Mouse (Mus musculus) C2C12 (cell line): ENCODE measurements around the gene Snx29. TPM values are rescaled to one million over a fixed set of nuclear protein-coding genes. Genes with fewer than 3 reads are reported as not detected.
A peak's percentile ranks its signal among the peaks of the same experiment; 100 is the strongest.

Experiments used
- H3K27me3 ChIP-seq: one replicate; pipeline ENCODE4 v1.6.1; 2011; ENCODE audit not compliant: control insufficient read depth, insufficient read depth, insufficient read length
- H3K36me3 ChIP-seq: one replicate; pipeline ENCODE4 v1.6.1; 2011; ENCODE audit not compliant: control insufficient read depth, insufficient read depth
- H3K4me3 ChIP-seq: one replicate; pipeline ENCODE4 v1.5.1; 2011; ENCODE audit warnings: mild to moderate bottlenecking, control low read depth; ENCODE audit not compliant: poor library complexity, insufficient read depth, severe bottlenecking
- H3K79me2 ChIP-seq: one replicate; pipeline ENCODE4 v1.6.1; 2011; ENCODE audit not compliant: control insufficient read depth, insufficient read depth
- H3K79me3 ChIP-seq: one replicate; pipeline ENCODE4 v1.6.1; 2011; ENCODE audit warnings: low read depth, control low read depth
- H3ac ChIP-seq: one replicate; pipeline ENCODE3; 2011; ENCODE audit warnings: low read depth; ENCODE audit not compliant: control insufficient read depth, insufficient read length
- CEBPB ChIP-seq: IDR thresholded peaks from one replicate; pipeline ENCODE4 v1.6.1; 2011; ENCODE audit warnings: low read depth, mild to moderate bottlenecking, control low read depth, moderate library complexity
- CTCF ChIP-seq: IDR thresholded peaks from one replicate; pipeline ENCODE4 v1.5.1; 2011; ENCODE audit not compliant: control insufficient read depth, insufficient read depth, insufficient read length
- FOSL1 ChIP-seq: IDR thresholded peaks from one replicate; pipeline ENCODE4 v1.8.0; 2011; ENCODE audit warnings: mild to moderate bottlenecking, low read length; ENCODE audit not compliant: poor library complexity, insufficient read depth, severe bottlenecking
- MAX ChIP-seq: IDR thresholded peaks from one replicate; pipeline ENCODE4 v1.6.1; 2011; ENCODE audit warnings: mild to moderate bottlenecking, control low read depth
- MYOD1 ChIP-seq: IDR thresholded peaks from one replicate; pipeline ENCODE4 v1.6.1; 2011; ENCODE audit warnings: low read depth; ENCODE audit not compliant: control insufficient read depth, insufficient read length
- MYOG ChIP-seq: IDR thresholded peaks from one replicate; pipeline ENCODE4 v1.6.1; 2011; ENCODE audit not compliant: control insufficient read depth, insufficient read length; ENCODE audit errors: extremely low read depth
- USF1 ChIP-seq: IDR thresholded peaks from one replicate; pipeline ENCODE4 v1.6.1; 2011; ENCODE audit warnings: low read depth, mild to moderate bottlenecking, control low read depth, moderate library complexity
- polyA plus RNA-seq: library from polyadenylated mRNA; unstranded; fragments of >200 nt; fragmentation: generic; extraction: Trizol; gene quantifications from one replicate; pipeline ENCODE4 v1.2.1, GENCODE M21; 2012; ENCODE audit warnings: missing spikeins

The Snx29 gene
- polyA plus RNA-seq, 1 experiment, result 0.62 TPM

DNA sequence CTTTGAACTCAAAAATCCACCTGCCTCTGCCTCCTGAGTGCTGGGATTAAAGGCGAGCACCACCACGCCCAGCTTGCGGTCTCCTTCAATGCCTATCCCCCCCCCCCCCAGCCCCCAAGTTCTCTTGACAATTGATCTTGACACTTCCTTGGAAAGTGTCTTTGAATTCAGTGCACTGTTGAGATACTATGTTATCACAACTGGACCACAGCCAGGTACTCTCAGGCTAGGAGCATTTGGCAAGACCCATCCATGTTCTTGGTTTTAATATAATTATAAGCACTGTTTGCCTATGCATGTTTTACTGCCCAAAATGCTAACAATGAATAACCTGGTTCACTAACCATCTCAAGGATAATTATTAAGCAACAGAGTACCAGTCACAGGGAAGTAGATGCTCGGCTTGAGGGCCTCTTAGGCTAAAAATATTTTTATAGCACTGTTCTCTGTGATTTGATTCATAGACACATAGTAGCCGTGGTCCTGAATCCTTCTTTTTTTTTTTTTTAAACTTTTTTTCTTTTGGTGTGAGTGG, 6.9 kb upstream of the Snx29 start:
- H3ac ChIP-seq, result no peak overlapping the region
- no peak overlapping the region for H3K4me3 ChIP-seq
- no peaks in the 10 kb centered on the region for H3K36me3 ChIP-seq
- no peaks in the 10 kb centered on the region for H3K79me3 ChIP-seq
- no peaks in the 10 kb centered on the region for H3K79me2 ChIP-seq
- peaks cover 26% of the 10 kb centered on the region for H3K27me3 ChIP-seq
- TF ChIP-seq FOSL1 (no peak), MAX (no peak), USF1 (no peak), CTCF (no peak), MYOG (no peak), CEBPB (no peak), MYOD1 (no peak)

DNA sequence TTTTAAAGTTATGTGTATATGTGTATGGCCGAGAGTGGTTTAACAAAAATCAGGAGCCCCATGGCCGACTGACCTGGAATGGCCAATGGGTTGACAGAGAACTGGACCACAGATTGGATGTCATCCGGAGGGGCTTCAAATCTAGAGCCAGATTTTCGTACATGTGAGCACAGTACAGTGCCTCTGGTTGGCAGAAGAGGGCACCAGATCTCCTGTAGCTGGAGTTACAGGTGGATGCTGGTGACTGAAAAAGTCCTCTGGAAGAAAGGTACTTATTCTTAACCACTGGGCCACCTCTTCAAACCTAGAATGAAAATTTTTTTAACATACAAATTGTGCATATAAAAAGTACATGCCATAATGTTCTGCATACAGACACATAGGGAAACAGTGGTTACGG, 6.0 kb upstream of the Snx29 start:
- no peaks in the 10 kb centered on the region for H3K36me3 ChIP-seq
- no peak overlapping the region for H3K4me3 ChIP-seq
- H3K79me3 ChIP-seq, result no peaks in the 10 kb centered on the region
- peaks cover 26% of the 10 kb centered on the region for H3K27me3 ChIP-seq
- no peaks in the 10 kb centered on the region for H3K79me2 ChIP-seq
- H3ac ChIP-seq, result no peak overlapping the region
- no peak for TF ChIP-seq CTCF
- TF ChIP-seq FOSL1, result no peak
- no peak for TF ChIP-seq MAX
- TF ChIP-seq MYOD1, result no peak
- TF ChIP-seq CEBPB, result no peak
- no peak for TF ChIP-seq USF1
- TF ChIP-seq MYOG, result no peak

GRCm38 (mm10) chr16:11317324-11317723, 5.4 kb upstream of the Snx29 start:
- Histone ChIP-seq H3ac (no peak overlapping the region), H3K27me3 (peaks cover 26% of the 10 kb centered on the region), H3K79me2 (no peaks in the 10 kb centered on the region), H3K36me3 (no peaks in the 10 kb centered on the region), H3K4me3 (no peak overlapping the region), H3K79me3 (no peaks in the 10 kb centered on the region)
- TF ChIP-seq USF1 (no peak), CEBPB (no peak), CTCF (no peak), MYOG (no peak), MYOD1 (no peak), MAX (no peak), FOSL1 (no peak)

GRCm38 (mm10) chr16:11323324-11324051, 780 bp downstream of the Snx29 start:
- TF ChIP-seq USF1 (no peak), MAX (no peak), MYOD1 (no peak), FOSL1 (no peak), CEBPB (no peak), CTCF (no peak), MYOG (no peak)
- Histone ChIP-seq H3K4me3 (peak overlapping the region; percentile 52), H3K27me3 (no peaks in the 10 kb centered on the region), H3K79me3 (no peaks in the 10 kb centered on the region), H3K79me2 (no peaks in the 10 kb centered on the region), H3K36me3 (no peaks in the 10 kb centered on the region), H3ac (peak overlapping the region; percentile 89)

GRCm38 (mm10) chr16:11330081-11330800, 7.5 kb downstream of the Snx29 start:
- Histone ChIP-seq H3K27me3 (no peaks in the 10 kb centered on the region), H3K36me3 (no peaks in the 10 kb centered on the region), H3K79me2 (no peaks in the 10 kb centered on the region), H3ac (no peak overlapping the region), H3K79me3 (no peaks in the 10 kb centered on the region), H3K4me3 (no peak overlapping the region)
- no peak for TF ChIP-seq MYOD1

- H3K36me3 ChIP-seq, result no peaks in the 10 kb centered on the region
- no peak overlapping the region for H3K4me3 ChIP-seq
- no peaks in the 10 kb centered on the region for H3K79me2 ChIP-seq
- no peaks in the 10 kb centered on the region for H3K27me3 ChIP-seq
- TF ChIP-seq MYOG, result no peak
- TF ChIP-seq MYOD1, result no peak
- TF ChIP-seq CTCF, result no peak
- no peak for TF ChIP-seq FOSL1
- no peak for TF ChIP-seq USF1
- no peak for TF ChIP-seq CEBPB
- TF ChIP-seq MAX, result no peak
- no peaks in the 10 kb centered on the region for H3K79me3 ChIP-seq
- no peak overlapping the region for H3ac ChIP-seq
Observed at GRCm38 (mm10) chr16:11331030-11331429, 8.3 kb downstream of the Snx29 start.
